Mouse (Mus musculus): ENCODE data around the gene Prep.
A peak's percentile ranks its signal among the peaks of the same experiment; 100 is the strongest.
"Not testable (repeated sequence)": the region's sequence is repeated elsewhere in the genome, so short reads cannot be mapped to it uniquely, and the experiment has no call there.

Gene Prep

GRCm38 (mm10) chr10:45122476-45122875, 55.5 kb downstream of the Prep start:
- DNase-seq, result no peak

GRCm38 (mm10) chr10:45123011-45123410, 56.0 kb downstream of the Prep start:
- DNase-seq, result no peak

GRCm38 (mm10) chr10:45129105-45129504, 62.1 kb downstream of the Prep start:
- DNase-seq, result no peak

DNA sequence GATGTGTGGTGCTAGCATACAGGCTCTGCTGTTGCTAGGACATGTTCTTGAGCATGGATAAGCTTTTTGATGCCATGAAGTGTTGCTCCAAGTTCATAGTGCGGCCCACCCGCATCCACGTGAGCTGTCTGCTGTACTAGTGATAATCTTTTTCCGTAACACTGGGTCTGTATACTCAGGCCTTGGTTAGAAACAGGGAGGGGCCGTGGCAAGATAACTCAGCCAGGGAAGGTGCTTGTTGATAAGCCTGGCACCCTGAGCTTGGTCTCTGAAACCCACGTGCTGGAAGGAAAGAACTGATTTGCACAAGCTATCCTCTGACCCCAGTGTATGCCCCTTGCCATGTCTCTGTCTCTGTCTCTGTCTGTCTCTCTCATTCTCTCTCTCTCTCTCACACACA, 63.0 kb downstream of the Prep start:
- no peak for DNase-seq

- peak; percentile 69 for DNase-seq
Measured at GRCm38 (mm10) chr10:45132371-45132770, 65.4 kb downstream of the Prep start.

- DNase-seq, result no peak
Measured at GRCm38 (mm10) chr10:45136806-45137205, 69.8 kb downstream of the Prep start.

- no peak for DNase-seq
Measured at GRCm38 (mm10) chr10:45139910-45140309, 72.9 kb downstream of the Prep start.

- DNase-seq, result no peak
Measured at GRCm38 (mm10) chr10:45140474-45141212, 73.6 kb downstream of the Prep start.

- no peak for DNase-seq
Measured at GRCm38 (mm10) chr10:45142359-45142758, 75.4 kb downstream of the Prep start.

DNA sequence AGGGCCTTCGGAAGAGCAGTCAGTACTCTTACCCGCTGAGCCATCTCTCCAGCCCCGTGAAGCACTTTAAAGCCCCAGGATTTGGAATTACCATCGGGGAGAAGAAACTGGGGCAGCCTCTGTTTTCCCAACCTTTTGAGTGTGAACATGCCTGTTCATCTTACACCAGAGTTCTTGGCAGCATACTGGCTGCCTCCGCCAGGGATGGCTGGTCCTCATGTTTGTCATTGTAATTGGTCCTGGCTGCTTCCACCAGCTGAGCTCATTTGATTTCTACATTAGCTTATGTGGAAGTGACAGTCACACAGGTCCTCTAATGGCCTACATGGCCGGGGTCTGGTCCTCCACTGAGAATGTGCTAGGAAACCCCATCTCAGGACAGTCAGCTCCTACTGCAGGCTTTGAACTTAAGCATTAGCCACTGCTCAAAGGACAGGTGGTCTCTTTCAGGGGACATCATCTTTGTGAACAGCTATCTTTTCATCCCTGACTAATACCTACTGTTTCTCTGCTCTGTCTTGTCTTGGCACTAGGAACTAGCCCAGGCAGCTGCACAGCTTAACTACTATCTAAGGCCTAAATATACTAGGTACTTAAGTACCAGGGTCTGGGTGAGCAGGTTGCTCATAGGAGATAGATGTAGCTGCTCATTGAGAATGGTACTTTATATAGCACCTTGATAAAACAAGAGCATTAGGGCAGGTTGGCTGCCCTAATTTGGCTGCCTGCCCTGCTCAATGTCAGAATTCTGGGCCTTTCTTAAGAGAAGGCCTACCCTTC, 77.2 kb downstream of the Prep start:
- DNase-seq, result no peak

GRCm38 (mm10) chr10:45146821-45147220, 79.8 kb downstream of the Prep start:
- no peak for DNase-seq

DNA sequence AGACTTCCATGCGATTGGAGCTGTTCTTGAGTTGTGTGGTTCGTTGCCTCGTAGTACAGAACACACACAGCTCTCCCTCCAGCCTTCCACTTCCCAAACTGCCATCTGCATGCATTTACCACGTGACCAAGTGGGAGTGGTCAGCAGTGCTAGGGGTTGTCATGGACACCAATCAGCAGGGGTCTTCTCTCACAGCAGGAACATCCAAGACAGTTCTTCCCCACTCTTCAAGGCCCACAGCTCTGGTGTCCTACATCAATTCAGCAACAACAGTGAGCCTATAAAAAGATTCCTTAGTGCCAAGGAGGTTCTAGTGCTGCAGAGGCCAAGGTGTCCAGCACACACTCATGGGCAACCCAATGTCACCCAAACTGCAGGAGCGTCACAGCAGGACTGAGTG, 84.1 kb downstream of the Prep start:
- no peak for DNase-seq

- no peak for DNase-seq
Measured at GRCm38 (mm10) chr10:45151771-45152692, 85.0 kb downstream of the Prep start.

DNA sequence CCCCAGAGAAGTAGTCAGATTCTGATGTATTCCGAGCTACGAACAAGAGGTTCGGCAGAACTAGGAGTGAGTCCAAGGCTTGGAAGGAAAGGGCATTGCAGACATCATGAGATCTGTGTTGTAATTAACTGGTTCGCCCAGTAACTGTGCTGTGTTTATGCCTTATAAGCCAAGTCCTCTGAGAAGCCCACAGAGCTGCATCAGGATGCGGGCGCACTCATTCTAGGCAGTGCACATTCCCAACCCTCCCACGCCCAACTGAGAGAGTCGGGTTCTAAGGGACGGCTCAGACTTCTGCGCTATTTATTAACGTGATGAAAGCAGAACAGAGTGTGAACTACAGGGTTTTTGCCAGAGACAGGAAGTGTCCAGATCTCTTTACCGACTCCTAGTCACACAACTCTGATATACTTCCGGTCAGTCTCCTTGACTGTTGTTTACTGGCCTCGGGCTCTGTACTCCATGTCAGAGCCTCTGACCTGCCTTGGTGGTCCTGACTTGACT, 87.6 kb downstream of the Prep start:
- no peak for DNase-seq

DNA sequence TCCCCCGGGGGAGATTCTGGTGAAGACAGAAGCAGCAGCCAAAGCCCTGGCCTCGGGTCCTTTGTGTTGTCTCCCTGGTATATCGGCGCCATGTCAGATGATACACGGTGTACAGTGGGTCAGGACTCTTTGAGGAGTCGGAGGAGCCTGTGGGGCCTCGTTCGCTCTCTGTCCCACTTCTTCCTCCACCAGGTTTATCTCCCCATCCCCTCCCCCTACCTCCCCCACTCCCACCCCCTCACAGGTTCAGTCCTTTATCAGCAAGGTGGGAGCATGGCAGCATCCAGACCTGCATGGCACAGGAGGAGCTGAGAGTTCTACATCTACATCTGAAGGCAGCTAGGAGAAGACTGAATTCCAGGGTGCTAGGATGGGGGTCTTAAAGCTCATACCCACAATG, 98.8 kb downstream of the Prep start:
- no peak for DNase-seq

- DNase-seq, result no peak
Measured at GRCm38 (mm10) chr10:45173927-45174326, 106.9 kb downstream of the Prep start.

DNA sequence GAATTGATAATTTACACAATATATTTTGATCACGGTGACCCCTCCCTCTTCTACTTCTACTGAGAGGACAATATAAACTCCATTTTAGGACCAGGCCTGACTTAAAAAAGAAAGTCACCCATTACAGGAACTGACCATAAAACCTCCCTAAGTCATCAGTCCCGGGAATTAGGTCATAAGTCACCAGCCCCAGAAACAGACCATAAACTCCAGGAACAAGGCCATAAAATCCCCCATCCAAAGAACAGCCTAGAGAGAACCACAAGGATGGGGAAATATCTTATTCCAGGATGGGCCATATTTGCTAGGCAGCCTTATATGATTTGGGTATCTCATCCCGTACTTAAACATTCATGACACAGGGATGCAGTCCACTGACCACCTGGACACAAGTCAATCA, 107.3 kb downstream of the Prep start:
- DNase-seq, result no peak

GRCm38 (mm10) chr10:45177798-45178197, 110.8 kb downstream of the Prep start, which contains the start of gene Popdc3:
TSS of gene Popdc3 (plus strand) at chr10:45178098.
- DNase-seq, result not testable (repeated sequence)

DNA sequence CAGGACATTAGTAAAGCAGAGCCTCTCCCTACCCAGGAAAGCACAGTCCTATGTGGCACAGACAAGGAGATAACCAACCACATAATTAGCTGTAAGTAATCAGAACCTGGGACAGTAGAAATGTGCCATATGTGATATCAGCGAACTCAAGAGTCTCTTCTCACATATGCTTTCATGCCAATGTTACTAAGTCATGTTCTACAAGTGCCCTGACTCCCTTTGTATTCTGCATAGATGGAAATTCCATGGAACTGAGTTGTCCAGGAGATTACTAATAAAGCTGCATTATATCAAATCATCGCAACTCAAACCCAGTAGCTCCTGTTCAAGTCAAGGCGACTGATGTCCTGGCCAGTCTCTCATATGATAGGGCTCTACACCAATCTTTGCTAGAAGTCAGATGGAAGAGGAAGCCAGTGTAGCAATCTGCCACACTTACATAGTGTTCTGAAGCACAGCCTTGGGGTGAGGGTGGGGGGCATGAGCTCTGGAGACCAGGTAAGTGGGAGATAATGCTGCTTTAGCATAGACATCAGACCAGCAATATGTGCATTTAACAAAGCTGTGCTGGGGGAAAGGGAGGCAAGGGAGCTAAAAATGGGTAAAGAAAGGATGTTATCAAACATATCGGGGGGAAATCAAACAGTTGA, 113.8 kb downstream of the Prep start:
- no peak for DNase-seq

DNA sequence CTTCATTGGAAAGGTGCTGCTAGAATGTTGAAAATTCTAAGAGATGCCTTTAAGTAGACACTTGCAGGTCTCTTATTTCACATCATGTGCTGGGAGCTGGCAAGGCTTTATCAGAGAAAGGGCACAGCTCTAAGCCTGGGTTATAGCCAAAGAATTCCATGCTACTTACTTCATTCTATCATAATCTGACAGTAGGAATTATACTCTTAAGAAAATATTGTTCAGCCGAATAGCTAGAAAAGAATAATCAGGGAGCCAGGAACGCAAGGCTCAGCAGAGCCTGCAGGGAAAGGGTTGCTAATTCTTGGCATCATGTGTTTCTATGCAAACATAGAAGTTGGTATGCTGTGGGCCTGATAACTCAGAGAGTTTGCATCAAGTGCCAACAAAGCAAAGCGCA, 114.3 kb downstream of the Prep start:
- no peak for DNase-seq

- DNase-seq, result no peak
Measured at GRCm38 (mm10) chr10:45185457-45185856, 118.5 kb downstream of the Prep start.

Data from thymus, postnatal 25 days (tissue).